Mouse (Mus musculus): ENCODE measurements around the gene Pip4k2a. TPM values are rescaled to one million over a fixed set of nuclear protein-coding genes. Genes with fewer than 3 reads are reported as not detected.

Pip4k2a gene
- polyA plus RNA-seq, 1 experiment: 78.1 TPM

- DNase-seq: peak; percentile 67 to 74
- Histone ChIP-seq H3K27me3 (ENCODE audit: control insufficient read depth, insufficient read depth, low read length) (no peaks in the 10 kb centered on the region), H3K27ac (ENCODE audit: insufficient read depth, low read length) (no peak overlapping the region), H3K4me3 (replicated peaks; ENCODE audit: insufficient read depth, low read depth, low read length) (peak overlapping the region; percentile 63), H3K4me1 (ENCODE audit: control insufficient read depth, insufficient read depth, low read length) (no peaks in the 10 kb centered on the region)
- TF ChIP-seq POLR2A (IDR thresholded peaks at IDR 0.05; ENCODE audit: borderline replicate concordance, insufficient read depth, low read length) (no peak), CTCF (IDR thresholded peaks at IDR 0.05; ENCODE audit: borderline replicate concordance, insufficient read depth, low read depth, low read length) (no peak; the same call in 1 of the 2 replicates)
- 2% methylated on average over 46 of the region's 46 CpGs for WGBS
Measured at GRCm38 (mm10) chr2:18799966-18800645, 197.8 kb downstream of the Pip4k2a start.

- no peak for DNase-seq
- H3K27ac ChIP-seq (ENCODE audit: insufficient read depth, low read length): no peak overlapping the region
- WGBS: 27% methylated on average over 17 of the region's 17 CpGs
- peak overlapping the region; percentile 63 for H3K4me3 ChIP-seq (replicated peaks; ENCODE audit: insufficient read depth, low read depth, low read length)
- H3K27me3 ChIP-seq (ENCODE audit: control insufficient read depth, insufficient read depth, low read length): no peaks in the 10 kb centered on the region
- TF ChIP-seq CTCF (IDR thresholded peaks at IDR 0.05; ENCODE audit: borderline replicate concordance, insufficient read depth, low read depth, low read length) (no peak), POLR2A (IDR thresholded peaks at IDR 0.05; ENCODE audit: borderline replicate concordance, insufficient read depth, low read length) (no peak)
- no peaks in the 10 kb centered on the region for H3K4me1 ChIP-seq (ENCODE audit: control insufficient read depth, insufficient read depth, low read length)
Measured at GRCm38 (mm10) chr2:18799265-18799965, 198.5 kb downstream of the Pip4k2a start.

GRCm38 (mm10) chr2:18797776-18798175 is 200.2 kb downstream of the Pip4k2a start:
- TF ChIP-seq POLR2A (IDR thresholded peaks at IDR 0.05; ENCODE audit: borderline replicate concordance, insufficient read depth, low read length) (no peak), CTCF (IDR thresholded peaks at IDR 0.05; ENCODE audit: borderline replicate concordance, insufficient read depth, low read depth, low read length) (no peak)
- H3K4me3 ChIP-seq (replicated peaks; ENCODE audit: insufficient read depth, low read depth, low read length): no peak overlapping the region
- H3K4me1 ChIP-seq (ENCODE audit: control insufficient read depth, insufficient read depth, low read length): no peaks in the 10 kb centered on the region
- no peak for DNase-seq
- no peaks in the 10 kb centered on the region for H3K27me3 ChIP-seq (ENCODE audit: control insufficient read depth, insufficient read depth, low read length)
- no peak overlapping the region for H3K27ac ChIP-seq (ENCODE audit: insufficient read depth, low read length)
- 82% methylated on average over 8 of the region's 8 CpGs for WGBS

GRCm38 (mm10) chr2:18794261-18794660 is 203.7 kb downstream of the Pip4k2a start:
- DNase-seq: no peak
- no peak for TF ChIP-seq POLR2A (IDR thresholded peaks at IDR 0.05; ENCODE audit: borderline replicate concordance, insufficient read depth, low read length)
- no peak for TF ChIP-seq CTCF (IDR thresholded peaks at IDR 0.05; ENCODE audit: borderline replicate concordance, insufficient read depth, low read depth, low read length)
- no peak overlapping the region for H3K27ac ChIP-seq (ENCODE audit: insufficient read depth, low read length)
- H3K4me1 ChIP-seq (ENCODE audit: control insufficient read depth, insufficient read depth, low read length): no peaks in the 10 kb centered on the region
- no peaks in the 10 kb centered on the region for H3K27me3 ChIP-seq (ENCODE audit: control insufficient read depth, insufficient read depth, low read length)
- no peak overlapping the region for H3K4me3 ChIP-seq (replicated peaks; ENCODE audit: insufficient read depth, low read depth, low read length)
- whole genome bisulfite sequencing: 58% methylated on average over 4 of the region's 4 CpGs

Other genes starting within 250 kb of the Pip4k2a start
- 0.89 and 0.98 TPM in 2 replicates for gene 4930426L09Rik, start 217 bp upstream of the Pip4k2a start, polyA plus RNA-seq (2012; rRNA removed)
- 0.11 and 0.29 TPM in 2 replicates for gene Armc3, start 201.2 kb upstream of the Pip4k2a start, polyA plus RNA-seq (2012; rRNA removed)